Mouse (Mus musculus): ENCODE data around the gene Cenpe.

- TF ChIP-seq POLR2A (IDR thresholded peaks at IDR 0.05; ENCODE audit: control insufficient read depth, low read depth, low read length) (no peak), CTCF (IDR thresholded peaks at IDR 0.05; ENCODE audit: control insufficient read depth, insufficient read depth, insufficient replicate concordance, low read depth, low read length) (no peak)
Measured at GRCm38 (mm10) chr3:135289148-135289547, 76.8 kb downstream of the Cenpe start.
